Mouse (Mus musculus) MEL (cell line): ENCODE measurements around the gene Fkbp2. TPM values are rescaled to one million over a fixed set of nuclear protein-coding genes. Genes with fewer than 3 reads are reported as not detected.

Source experiments
- DNase-seq: peaks from one replicate; pipeline ENCODE4 v3.0.0; 2011; ENCODE audit warnings: low read depth, low spot score
- H3K27ac ChIP-seq: 2 replicates; pipeline ENCODE4 v1.5.1; 2012; ENCODE audit warnings: low read depth, mild to moderate bottlenecking, control low read depth, low read length, moderate library complexity; ENCODE audit not compliant: control insufficient read depth
- H3K27me3 ChIP-seq, 2 experiments: fragments of 150-350 bp in 1 of 2; sonication (generic) in 1 of 2; 2 replicates each; pipeline ENCODE4 v1.6.1; 2012; ENCODE audit warnings: low read length in 2 of 2, mild to moderate bottlenecking in 2 of 2, improper control_type of control experiment in 1 of 2, moderate library complexity in 1 of 2; ENCODE audit not compliant: insufficient read depth in 2 of 2, control insufficient read depth in 1 of 2
- H3K36me3 ChIP-seq, 2 experiments: 2 replicates each; pipeline ENCODE4 v1.6.1; 2012 to 2014; ENCODE audit warnings: low read length in 2 of 2, improper control_type of control experiment in 1 of 2, inconsistent platforms in 1 of 2, mild to moderate bottlenecking in 1 of 2; ENCODE audit not compliant: insufficient read depth in 2 of 2, control insufficient read depth in 1 of 2
- H3K4me1 ChIP-seq, 2 experiments: fragments of 150-350 bp in 1 of 2; sonication (generic) in 1 of 2; 2 replicates each; pipeline ENCODE4 v1.6.1; 2012; ENCODE audit warnings: low read length in 2 of 2, improper control_type of control experiment in 1 of 2, mild to moderate bottlenecking in 1 of 2; ENCODE audit not compliant: insufficient read depth in 2 of 2, control insufficient read depth in 1 of 2
- H3K4me3 ChIP-seq, 2 experiments: fragments of 150-350 bp in 1 of 2; sonication (generic) in 1 of 2; 2 replicates each; pipeline ENCODE4 v1.5.1; 2012; ENCODE audit warnings: low read depth in 2 of 2, low read length in 2 of 2, mild to moderate bottlenecking in 2 of 2, moderate library complexity in 2 of 2, control low read depth in 1 of 2, improper control_type of control experiment in 1 of 2; ENCODE audit not compliant: control insufficient read depth in 1 of 2, insufficient read depth in 1 of 2
- H3K79me2 ChIP-seq: 2 replicates; pipeline ENCODE4 v1.6.1; 2012; ENCODE audit warnings: mild to moderate bottlenecking, low read length, moderate library complexity; ENCODE audit not compliant: control insufficient read depth, poor library complexity, insufficient read depth
- H3K9ac ChIP-seq: 2 replicates; pipeline ENCODE4 v1.6.1; 2012; ENCODE audit warnings: low read depth, mild to moderate bottlenecking, control low read depth, low read length, moderate library complexity; ENCODE audit not compliant: control insufficient read depth, poor library complexity, severe bottlenecking
- H3K9me3 ChIP-seq: fragments of 150-350 bp; sonication (generic); replicated peaks from 2 replicates; pipeline ENCODE4 v1.6.1; 2012; ENCODE audit warnings: mild to moderate bottlenecking, low read length, improper control_type of control experiment, moderate library complexity; ENCODE audit not compliant: insufficient read depth
- BHLHE40 ChIP-seq: IDR thresholded peaks from 2 replicates; pipeline ENCODE4 v1.6.1; 2012; ENCODE audit warnings: low read depth, mild to moderate bottlenecking, inconsistent platforms, low read length, improper control_type of control experiment, borderline replicate concordance
- HCFC1 ChIP-seq: IDR thresholded peaks from 2 replicates; pipeline ENCODE4 v1.6.1; 2012; ENCODE audit warnings: low read depth, mild to moderate bottlenecking, inconsistent platforms, low read length, improper control_type of control experiment, moderate library complexity
- MEF2A ChIP-seq: IDR thresholded peaks from 2 replicates; pipeline ENCODE4 v1.6.1; 2014; ENCODE audit warnings: low read depth, mild to moderate bottlenecking, inconsistent platforms, low read length, improper control_type of control experiment; ENCODE audit not compliant: poor library complexity, insufficient replicate concordance, severe bottlenecking; ENCODE audit errors: extremely low read depth
- MYB ChIP-seq: IDR thresholded peaks from 2 replicates; pipeline ENCODE4 v1.6.1; 2011; ENCODE audit warnings: mild to moderate bottlenecking, low read depth, low read length, improper control_type of control experiment
- NELFE ChIP-seq: IDR thresholded peaks from 2 replicates; pipeline ENCODE4 v1.6.1; 2011; ENCODE audit warnings: low read depth, low read length, improper control_type of control experiment
- POLR2A ChIP-seq, 2 experiments: IDR thresholded peaks; 2 replicates each; pipeline ENCODE4 v1.6.1; 2011 to 2012; ENCODE audit warnings: low read length in 2 of 2, mild to moderate bottlenecking in 2 of 2, control low read depth in 1 of 2, improper control_type of control experiment in 1 of 2, low read depth in 1 of 2, moderate library complexity in 1 of 2; ENCODE audit not compliant: control insufficient read depth in 1 of 2, insufficient read depth in 1 of 2, poor library complexity in 1 of 2
- RCOR1 ChIP-seq: IDR thresholded peaks from 2 replicates; pipeline ENCODE4 v1.6.1; 2012; ENCODE audit warnings: low read depth, mild to moderate bottlenecking, inconsistent platforms, low read length, improper control_type of control experiment
- SIN3A ChIP-seq: IDR thresholded peaks from 2 replicates; pipeline ENCODE4 v1.6.1; 2012; ENCODE audit warnings: low read length, improper control_type of control experiment, inconsistent platforms
- SMC3 ChIP-seq: IDR thresholded peaks from 2 replicates; pipeline ENCODE4 v1.6.1; 2011; ENCODE audit warnings: low read depth, low read length, improper control_type of control experiment
- TAL1 ChIP-seq: IDR thresholded peaks from 2 replicates; pipeline ENCODE4 v1.6.1; 2012; ENCODE audit warnings: mild to moderate bottlenecking, inconsistent platforms, low read length, moderate library complexity, mixed read lengths
- ZC3H11A ChIP-seq: IDR thresholded peaks from 2 replicates; pipeline ENCODE4 v1.6.1; 2012; ENCODE audit warnings: low read depth, mild to moderate bottlenecking, inconsistent platforms, low read length, improper control_type of control experiment
- polyA plus RNA-seq, 2 experiments: library from polyadenylated mRNA; stranded (reverse) in 1 of 2; unstranded in 1 of 2; fragments of >175 nt in 1 of 2; fragments of >200 nt in 1 of 2; gene quantifications; 2 replicates each; pipeline versions ENCODE4 v1.2.1 to v1.2.4; 2012; ENCODE audit warnings: low replicate concordance in 2 of 2, low read depth in 1 of 2; ENCODE audit not compliant: insufficient read length in 2 of 2, insufficient read depth in 1 of 2, missing spikeins in 1 of 2
- total RNA-seq: library from RNA; depleted of rRNA; stranded (reverse); fragments of 300-350 nt; gene quantifications from 2 replicates; pipeline ENCODE4 v1.2.3, GENCODE M21; 2012

Fkbp2 gene
- total and polyA plus RNA-seq, 3 experiments: 53.9 to 167 TPM; not detected in 1

DNA sequence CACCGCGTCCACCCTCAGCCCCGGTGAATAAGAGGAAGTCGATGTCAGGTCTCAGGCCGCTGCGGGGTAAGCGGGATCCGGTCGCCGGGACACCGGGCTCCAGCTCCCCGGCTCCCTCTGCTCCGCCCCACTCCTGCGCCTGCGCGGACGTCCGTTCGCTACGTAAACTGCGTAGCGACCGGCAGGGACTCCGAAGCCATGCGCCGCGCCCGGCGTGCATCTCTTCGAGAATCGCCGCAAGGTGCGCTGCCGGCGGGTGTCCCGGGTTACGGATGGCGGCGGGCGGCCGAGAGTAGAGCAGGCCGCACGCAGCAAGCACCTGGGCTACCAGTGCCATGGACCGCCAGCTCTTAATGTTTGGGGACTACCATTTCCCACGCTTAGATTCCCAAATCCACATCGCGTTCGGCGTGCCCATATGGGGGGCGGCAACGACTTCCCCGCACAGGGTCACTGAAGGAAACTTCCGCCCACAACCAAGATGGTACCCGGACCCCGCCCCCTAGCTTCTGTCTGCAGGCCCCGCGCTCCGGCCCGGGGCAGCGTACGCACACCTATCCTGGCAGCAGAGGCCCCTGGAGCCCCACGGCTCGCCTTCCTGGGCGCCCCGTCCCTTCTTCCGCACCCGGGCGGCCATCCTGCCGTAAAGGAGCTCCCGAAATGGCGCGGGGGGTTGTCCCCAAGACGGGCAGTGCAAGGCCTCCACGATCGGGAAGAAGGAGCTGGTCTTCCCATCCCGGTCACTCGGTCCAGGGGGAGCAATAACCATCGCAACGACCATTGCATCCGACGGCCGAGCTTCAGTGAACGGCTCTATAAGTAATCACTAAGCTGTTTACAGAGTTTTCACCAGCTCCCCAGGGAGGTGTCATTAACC lies 38.7 kb downstream of the Fkbp2 start, which contains the start of gene Bad (continued):
- TF ChIP-seq RCOR1 (no peak), POLR2A (IDR thresholded peaks at IDR 0.05; ENCODE audit: control insufficient read depth in 1 of 2, insufficient read depth in 1 of 2, low read depth in 1 of 2, low read length in 2 of 2, poor library complexity in 1 of 2) (peak; percentile 47 to 64; a peak in 2 of 4 replicates), BHLHE40 (no peak), SMC3 (no peak), MYB (no peak), NELFE (no peak; the same call in 1 of the 2 replicates), ZC3H11A (no peak), TAL1 (no peak)

DNA sequence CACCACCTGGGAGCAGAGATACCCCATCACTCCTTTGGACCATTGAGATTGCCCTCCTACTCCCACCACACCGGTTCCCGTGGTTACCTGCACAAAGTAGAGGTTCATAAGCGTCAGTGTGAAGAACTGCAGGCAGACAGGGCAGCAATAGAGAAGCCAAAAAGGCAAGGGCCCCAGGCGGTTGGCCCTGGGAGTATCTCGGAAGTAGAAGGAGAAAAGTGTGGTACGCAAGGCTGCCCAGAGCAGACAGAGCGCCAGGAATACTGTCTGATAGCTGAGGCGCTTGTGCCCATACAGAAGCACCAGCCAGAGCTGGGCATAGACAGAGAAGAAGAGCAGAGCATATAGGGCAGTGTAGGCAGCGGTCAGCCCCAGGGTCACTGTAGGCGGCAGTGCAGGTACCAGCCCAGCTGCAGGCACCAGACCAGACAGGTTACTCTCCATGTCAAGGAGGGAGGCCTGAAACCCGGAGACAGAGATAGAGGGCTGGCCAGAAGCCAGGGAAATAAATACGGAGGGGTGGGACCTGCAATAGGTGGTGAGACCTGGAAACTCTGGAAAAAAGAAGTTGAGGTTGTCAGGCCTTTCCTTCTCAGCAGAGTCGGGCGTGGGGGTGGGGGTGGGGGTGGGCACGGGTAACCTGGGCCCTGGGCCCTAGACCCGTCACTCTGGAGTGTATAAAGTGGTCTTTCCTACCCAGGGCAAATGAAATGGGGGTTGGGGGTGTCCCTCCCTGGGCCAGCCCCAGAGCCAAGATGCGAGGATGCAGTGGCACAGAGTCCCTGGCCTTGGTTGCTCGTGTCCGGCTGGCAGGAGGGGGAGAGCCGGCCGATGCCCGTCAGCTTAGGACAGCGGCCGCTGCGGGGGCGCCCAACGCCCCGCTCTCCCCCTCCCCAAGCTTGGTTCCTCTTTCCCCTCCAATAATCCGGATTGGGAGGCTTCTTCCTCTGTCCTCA lies 39.6 kb downstream of the Fkbp2 start:
- Histone ChIP-seq H3K9ac (peak overlapping the region; percentile 92), H3K79me2 (peaks cover 8% of the 10 kb centered on the region; the same call in 1 of the 2 replicates), H3K9me3 (no peaks in the 10 kb centered on the region), H3K27ac (peak overlapping the region; percentile 61), H3K4me1 (peaks cover 0 to 10% of the 10 kb centered on the region in 2 experiments; a peak in 2 of 4 replicates), H3K27me3 (no peaks in the 10 kb centered on the region), H3K4me3 (peak overlapping the region; percentile 9 to 72; a peak in 3 of 4 replicates), H3K36me3 (peaks cover 0 to 2% of the 10 kb centered on the region in 2 experiments; a peak in 1 of 4 replicates)
- peak; percentile 70 for DNase-seq
- TF ChIP-seq POLR2A (IDR thresholded peaks at IDR 0.05; ENCODE audit: control insufficient read depth in 1 of 2, insufficient read depth in 1 of 2, low read depth in 1 of 2, low read length in 2 of 2, poor library complexity in 1 of 2): no peak
- TF ChIP-seq RCOR1: no peak
- TF ChIP-seq MEF2A: no peak
- TF ChIP-seq SIN3A: peak; percentile 63; the same call in 1 of the 2 replicates
- TF ChIP-seq HCFC1: peak; percentile 55
- no peak for TF ChIP-seq BHLHE40
